Mouse (Mus musculus) mouse trophoblast stem cell (cell line): ENCODE measurements around the gene Best3.

ENCODE experiments used
- in situ Hi-C, 2 experiments: fragments of 300-500 bp; cut with MseI, MboI; formaldehyde crosslinking; loops; 2 replicates in 1 of 2; 3 replicates in 1 of 2; pipeline ENCODE4 v1.15.1; 2025

Best3 gene

GRCm38 (mm10) chr10:116986264-116987082, at the start of gene Best3:
Best3 (plus strand) TSS chr10:116986314.
- in situ Hi-C loops: no loop called here

- in situ Hi-C loops: no loop called here
These were observed 43.1 kb upstream of the Best3 start for GRCm38 (mm10) chr10:116943025-116943424.

GRCm38 (mm10) chr10:116944144-116944543, 42.0 kb upstream of the Best3 start:
- in situ Hi-C loops: no loop called here

GRCm38 (mm10) chr10:116944940-116945339, 41.2 kb upstream of the Best3 start:
- in situ Hi-C loops: no loop called here

- in situ Hi-C loops: no loop called here
These were observed 37.7 kb upstream of the Best3 start for GRCm38 (mm10) chr10:116948414-116948813.

GRCm38 (mm10) chr10:116949111-116950008, 36.8 kb upstream of the Best3 start:
- in situ Hi-C loops: no loop called here

- in situ Hi-C loops: no loop called here
These were observed 35.9 kb upstream of the Best3 start, which contains the start of gene Rab3ip for GRCm38 (mm10) chr10:116950009-116950769. Rab3ip (minus strand) TSS chr10:116950769.

- in situ Hi-C loops: no loop called here
These were observed 35.2 kb upstream of the Best3 start for GRCm38 (mm10) chr10:116950886-116951285.

- in situ Hi-C loops: no loop called here
These were observed 30.9 kb upstream of the Best3 start for GRCm38 (mm10) chr10:116955191-116955590.

- in situ Hi-C loops: no loop called here
These were observed 29.5 kb upstream of the Best3 start for GRCm38 (mm10) chr10:116956483-116957158.

- in situ Hi-C loops: no loop called here
These were observed 28.1 kb upstream of the Best3 start for GRCm38 (mm10) chr10:116957867-116958551.

GRCm38 (mm10) chr10:116962152-116962551, 24.0 kb upstream of the Best3 start:
- in situ Hi-C loops: no loop called here

GRCm38 (mm10) chr10:116962803-116963202, 23.3 kb upstream of the Best3 start:
- in situ Hi-C loops: no loop called here

GRCm38 (mm10) chr10:116964084-116964483, 22.0 kb upstream of the Best3 start:
- in situ Hi-C loops: no loop called here

- in situ Hi-C loops: no loop called here
These were observed 21.5 kb upstream of the Best3 start for GRCm38 (mm10) chr10:116964571-116964970.

- in situ Hi-C loops: no loop called here
These were observed 20.8 kb upstream of the Best3 start for GRCm38 (mm10) chr10:116965297-116965696.

GRCm38 (mm10) chr10:116966065-116966464, 20.0 kb upstream of the Best3 start:
- in situ Hi-C loops: no loop called here

GRCm38 (mm10) chr10:116968741-116969140, 17.4 kb upstream of the Best3 start:
- in situ Hi-C loops: no loop called here

- in situ Hi-C loops: no loop called here
These were observed 13.6 kb upstream of the Best3 start, which contains the start of gene Gm10271 for GRCm38 (mm10) chr10:116972509-116972908. Gm10271 (minus strand) TSS chr10:116972609.

GRCm38 (mm10) chr10:116977455-116977854, 8.7 kb upstream of the Best3 start:
- in situ Hi-C loops: no loop called here
